Mouse (Mus musculus) myocyte (in vitro differentiated cells): ENCODE results near the gene Pdcd7. TPM values are rescaled to one million over a fixed set of nuclear protein-coding genes. Genes with fewer than 3 reads are reported as not detected.

Source experiments
- H3K27me3 ChIP-seq: one replicate; pipeline ENCODE4 v1.6.1; 2011; ENCODE audit not compliant: control insufficient read depth, insufficient read depth, insufficient read length
- H3K36me3 ChIP-seq: one replicate; pipeline ENCODE4 v1.6.1; 2011; ENCODE audit not compliant: control insufficient read depth, insufficient read depth
- H3K4me2 ChIP-seq: one replicate; pipeline ENCODE4 v1.6.1; 2011; ENCODE audit warnings: low read depth, control low read depth
- H3K4me3 ChIP-seq: one replicate; pipeline ENCODE4 v1.5.1; 2011; ENCODE audit warnings: mild to moderate bottlenecking, control low read depth, moderate library complexity
- H3K79me2 ChIP-seq: one replicate; pipeline ENCODE4 v1.6.1; 2011; ENCODE audit not compliant: control insufficient read depth, insufficient read depth
- H3ac ChIP-seq: one replicate; pipeline ENCODE4 v1.6.1; 2011; ENCODE audit not compliant: control insufficient read depth, insufficient read length
- CEBPB ChIP-seq: IDR thresholded peaks from 2 replicates; pipeline ENCODE4 v1.6.1; 2011; ENCODE audit warnings: mild to moderate bottlenecking, moderate library complexity; ENCODE audit not compliant: poor library complexity, insufficient read depth, severe bottlenecking
- E2F4 ChIP-seq: IDR thresholded peaks from one replicate; pipeline ENCODE4 v1.6.1; 2011; ENCODE audit warnings: mild to moderate bottlenecking, control low read depth, moderate library complexity; ENCODE audit not compliant: insufficient read depth
- MAX ChIP-seq: IDR thresholded peaks from one replicate; pipeline ENCODE4 v1.6.1; 2011; ENCODE audit warnings: low read depth, mild to moderate bottlenecking, control low read depth
- MYOD1 ChIP-seq, 3 experiments: IDR thresholded peaks; one replicate each; pipeline ENCODE4 v1.6.1; 2011; ENCODE audit warnings: control low read depth in 2 of 3, low read depth in 2 of 3, mild to moderate bottlenecking in 2 of 3, moderate library complexity in 1 of 3; ENCODE audit not compliant: insufficient read length in 2 of 3, control insufficient read depth in 1 of 3
- MYOG ChIP-seq, 3 experiments: IDR thresholded peaks; one replicate each; pipeline ENCODE4 v1.6.1; 2011; ENCODE audit warnings: control low read depth in 2 of 3, low read depth in 2 of 3, mild to moderate bottlenecking in 2 of 3; ENCODE audit not compliant: insufficient read length in 2 of 3, control insufficient read depth in 1 of 3, insufficient read depth in 1 of 3
- POLR2A ChIP-seq: IDR thresholded peaks from one replicate; pipeline ENCODE4 v1.6.1; 2011; ENCODE audit warnings: low read depth, mild to moderate bottlenecking, control low read depth, moderate library complexity; ENCODE audit not compliant: insufficient read length
- POLR2AphosphoS2 ChIP-seq: IDR thresholded peaks from one replicate; pipeline ENCODE4 v1.6.1; 2011; ENCODE audit warnings: low read depth, control low read depth; ENCODE audit not compliant: insufficient read length
- REST ChIP-seq: IDR thresholded peaks from one replicate; pipeline ENCODE4 v1.6.1; 2011; ENCODE audit warnings: mild to moderate bottlenecking, control low read depth, moderate library complexity; ENCODE audit not compliant: insufficient read depth, insufficient read length
- SRF ChIP-seq: IDR thresholded peaks from one replicate; pipeline ENCODE4 v1.6.1; 2011; ENCODE audit warnings: low read depth; ENCODE audit not compliant: control insufficient read depth, insufficient read length
- TCF12 ChIP-seq: IDR thresholded peaks from one replicate; pipeline ENCODE4 v1.6.1; 2011; ENCODE audit warnings: mild to moderate bottlenecking, control low read depth; ENCODE audit not compliant: poor library complexity, insufficient read depth, severe bottlenecking
- TCF3 ChIP-seq: IDR thresholded peaks from one replicate; pipeline ENCODE4 v1.6.1; 2011; ENCODE audit warnings: low read depth, control low read depth; ENCODE audit not compliant: insufficient read length
- USF1 ChIP-seq: IDR thresholded peaks from one replicate; pipeline ENCODE4 v1.6.1; 2011; ENCODE audit warnings: low read depth, mild to moderate bottlenecking, control low read depth, moderate library complexity
- polyA plus RNA-seq: library from polyadenylated mRNA; unstranded; fragments of >200 nt; fragmentation: generic; extraction: Trizol; gene quantifications from one replicate; pipeline ENCODE4 v1.2.1, GENCODE M21; 2012; ENCODE audit warnings: missing spikeins

The Pdcd7 gene
- polyA plus RNA-seq, 1 experiment, result 8.2 TPM

DNA sequence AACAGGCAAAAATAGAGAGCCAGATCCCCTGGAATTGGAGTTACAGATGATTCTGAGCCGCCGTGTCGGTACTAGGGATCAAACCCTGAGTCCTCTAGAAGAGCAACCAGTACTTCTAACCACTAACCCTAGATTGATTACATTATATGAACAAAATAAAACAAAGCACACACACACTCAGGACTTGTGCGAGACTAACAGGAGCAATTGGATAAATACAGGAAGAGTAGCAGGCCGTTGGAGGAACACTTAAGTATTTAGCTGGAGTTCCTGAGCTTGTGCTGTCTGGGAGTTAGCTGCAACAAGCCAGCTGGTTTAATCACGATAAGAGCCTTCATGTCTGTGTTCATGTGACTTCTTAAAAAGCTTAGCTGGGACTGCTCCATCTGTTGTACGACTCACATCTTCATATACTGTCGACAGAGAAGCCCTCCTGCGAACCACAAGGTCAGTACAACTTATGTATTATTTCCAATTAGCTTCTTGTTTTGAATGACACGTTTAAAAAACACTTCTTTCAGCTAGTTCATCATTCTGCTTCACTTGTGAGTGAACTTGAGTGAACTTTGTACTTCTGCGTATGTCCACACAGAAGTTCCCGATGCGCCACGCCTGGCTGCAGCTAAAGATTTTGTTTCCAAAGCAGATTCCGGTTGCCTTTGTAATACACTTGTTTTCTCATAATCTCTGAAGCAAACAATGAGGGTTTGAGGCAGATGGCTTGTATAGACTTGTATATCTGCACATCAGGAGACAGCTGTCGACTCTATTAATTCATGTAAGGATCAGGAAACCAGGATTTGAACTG, 14.9 kb downstream of the Pdcd7 start, which contains the start of gene Ubap1l:
Gene Ubap1l (plus strand): TSS at position 401 of the 808 bp plus-strand sequence.
- Histone ChIP-seq H3ac (no peak within 1 kb of the TSS), H3K36me3 (peaks cover 30% of the 10 kb centered on the region), H3K79me2 (no peaks in the 10 kb centered on the region), H3K4me2 (no peak within 1 kb of the TSS), H3K4me3 (no peak within 1 kb of the TSS), H3K27me3 (no peaks in the 10 kb centered on the region)
- TF ChIP-seq POLR2A, result no peak
- TF ChIP-seq MAX, result no peak
- no peak for TF ChIP-seq CEBPB
- no peak for TF ChIP-seq SRF
- no peak for TF ChIP-seq POLR2AphosphoS2
- no peak for TF ChIP-seq TCF12
- TF ChIP-seq MYOD1 (IDR thresholded peaks at IDR 0.05; ENCODE audit: control insufficient read depth in 1 of 3, insufficient read length in 2 of 3, low read depth in 2 of 3), result no peak
- TF ChIP-seq USF1, result no peak
- TF ChIP-seq TCF3, result no peak
- TF ChIP-seq REST, result no peak
- TF ChIP-seq MYOG (IDR thresholded peaks at IDR 0.05; ENCODE audit: control insufficient read depth in 1 of 3, insufficient read depth in 1 of 3, insufficient read length in 2 of 3, low read depth in 2 of 3), result no peak
- no peak for TF ChIP-seq E2F4

DNA sequence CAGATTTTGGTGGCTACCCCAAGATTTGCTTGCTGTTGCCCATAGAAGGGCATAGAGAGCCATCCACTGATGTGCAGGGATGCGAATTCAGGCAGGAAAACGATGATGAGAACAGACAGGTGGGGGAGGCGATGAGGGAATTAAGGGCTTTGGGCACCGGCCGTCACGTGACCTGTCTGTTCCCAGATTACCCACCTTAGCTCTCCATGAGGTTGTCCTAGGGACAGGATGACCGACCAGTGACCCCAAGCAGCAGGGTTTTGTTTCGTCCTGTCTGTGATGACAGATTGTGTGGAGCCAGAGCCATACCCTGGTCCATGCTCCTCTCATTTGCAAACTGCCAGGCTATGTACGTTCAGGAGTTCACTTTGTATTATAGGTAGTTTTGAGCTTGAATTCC, 17.8 kb downstream of the Pdcd7 start:
- H3ac ChIP-seq, result no peak overlapping the region
- H3K79me2 ChIP-seq, result no peaks in the 10 kb centered on the region
- TF ChIP-seq MYOD1 (IDR thresholded peaks at IDR 0.05; ENCODE audit: control insufficient read depth in 1 of 3, insufficient read length in 2 of 3, low read depth in 2 of 3), result no peak
- no peak for TF ChIP-seq REST
- no peak for TF ChIP-seq POLR2AphosphoS2
- TF ChIP-seq TCF3, result no peak
- TF ChIP-seq MAX, result no peak
- no peak for TF ChIP-seq E2F4
- TF ChIP-seq POLR2A, result no peak
- no peak for TF ChIP-seq MYOG (IDR thresholded peaks at IDR 0.05; ENCODE audit: control insufficient read depth in 1 of 3, insufficient read depth in 1 of 3, insufficient read length in 2 of 3, low read depth in 2 of 3)
- TF ChIP-seq SRF, result no peak
- TF ChIP-seq TCF12, result no peak
- TF ChIP-seq USF1, result no peak
- no peak for TF ChIP-seq CEBPB
- H3K36me3 ChIP-seq, result peaks cover 15% of the 10 kb centered on the region
- H3K27me3 ChIP-seq, result no peaks in the 10 kb centered on the region
- H3K4me3 ChIP-seq, result no peak overlapping the region
- no peak overlapping the region for H3K4me2 ChIP-seq

DNA sequence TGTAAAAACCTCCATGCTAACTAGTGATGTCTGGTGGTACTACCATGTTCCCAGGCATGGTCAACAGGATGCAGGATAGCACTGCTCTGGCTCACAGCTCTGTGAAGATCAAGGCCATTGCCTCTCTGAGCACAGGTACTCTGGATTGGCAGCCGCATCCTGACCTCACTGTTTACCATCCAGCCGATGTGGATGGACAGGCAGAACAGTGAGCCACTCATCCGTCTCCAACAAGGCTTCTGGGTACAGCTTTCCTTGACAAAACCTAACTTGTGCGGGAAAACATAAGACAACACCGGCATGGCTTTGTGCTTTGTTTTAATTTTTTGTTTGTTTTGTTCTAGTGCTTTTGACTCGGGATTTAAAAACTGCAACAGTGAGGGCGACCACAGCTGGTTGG, 19.8 kb downstream of the Pdcd7 start:
- no peaks in the 10 kb centered on the region for H3K79me2 ChIP-seq
- H3K36me3 ChIP-seq, result peaks cover 9% of the 10 kb centered on the region
- H3ac ChIP-seq, result no peak overlapping the region
- no peak overlapping the region for H3K4me2 ChIP-seq
- no peak overlapping the region for H3K4me3 ChIP-seq
- no peaks in the 10 kb centered on the region for H3K27me3 ChIP-seq
- TF ChIP-seq CEBPB (no peak), E2F4 (no peak), TCF12 (no peak), MYOD1 (IDR thresholded peaks at IDR 0.05; ENCODE audit: control insufficient read depth in 1 of 3, insufficient read length in 2 of 3, low read depth in 2 of 3) (no peak), POLR2A (no peak), MAX (no peak), POLR2AphosphoS2 (no peak), USF1 (no peak), MYOG (IDR thresholded peaks at IDR 0.05; ENCODE audit: control insufficient read depth in 1 of 3, insufficient read depth in 1 of 3, insufficient read length in 2 of 3, low read depth in 2 of 3) (no peak), REST (no peak), SRF (no peak), TCF3 (no peak)

DNA sequence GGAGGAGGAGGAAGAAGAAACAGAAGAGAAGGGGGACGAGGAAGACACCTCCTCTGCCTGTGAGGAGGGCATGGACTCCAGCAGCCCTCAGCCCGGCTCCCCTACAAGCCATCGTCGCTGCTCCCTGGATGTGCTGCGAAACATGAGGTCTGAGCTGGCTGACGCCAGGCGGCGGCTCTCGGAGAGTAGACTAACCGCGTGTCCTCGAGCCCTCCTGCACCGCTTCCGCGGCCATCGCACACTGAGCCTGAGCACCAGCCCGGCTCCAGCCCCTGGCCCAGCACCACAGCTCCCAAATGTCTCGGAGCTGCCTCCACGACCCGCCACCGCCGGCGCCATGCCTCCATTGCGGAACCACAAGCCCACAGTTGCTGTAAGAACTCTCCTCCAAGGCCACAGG, 25.9 kb downstream of the Pdcd7 start:
- no peak overlapping the region for H3ac ChIP-seq
- H3K4me2 ChIP-seq, result no peak overlapping the region
- no peaks in the 10 kb centered on the region for H3K36me3 ChIP-seq
- no peak overlapping the region for H3K4me3 ChIP-seq
- no peaks in the 10 kb centered on the region for H3K27me3 ChIP-seq
- TF ChIP-seq MYOG (IDR thresholded peaks at IDR 0.05; ENCODE audit: control insufficient read depth in 1 of 3, insufficient read depth in 1 of 3, insufficient read length in 2 of 3, low read depth in 2 of 3) (no peak), TCF3 (no peak), MAX (no peak), POLR2A (no peak), USF1 (no peak), POLR2AphosphoS2 (no peak)
- no peaks in the 10 kb centered on the region for H3K79me2 ChIP-seq

DNA sequence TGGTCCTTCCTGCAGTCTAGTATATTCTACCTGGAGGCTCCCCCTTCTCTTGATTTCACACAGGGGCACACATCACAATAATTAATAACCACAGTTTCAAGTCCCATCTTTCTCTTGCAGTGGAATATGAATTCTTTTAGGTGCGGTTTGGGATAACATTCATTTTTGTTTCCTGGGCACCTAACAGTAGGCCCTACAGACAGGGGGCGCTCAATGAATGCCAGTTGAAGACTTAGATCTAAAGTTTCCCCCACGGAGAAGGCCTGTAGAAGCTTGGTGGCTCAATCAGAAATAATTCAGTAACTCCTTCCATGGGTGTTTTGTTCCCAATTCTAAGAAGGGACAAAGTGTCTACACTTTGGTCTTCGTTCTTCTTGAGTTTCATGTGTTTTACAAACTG, 26.5 kb downstream of the Pdcd7 start:
- Histone ChIP-seq H3K4me2 (no peak overlapping the region), H3K36me3 (no peaks in the 10 kb centered on the region)

More for the DNA sequence above, 26.5 kb downstream of the Pdcd7 start:
- Histone ChIP-seq H3K4me3 (no peak overlapping the region), H3K79me2 (no peaks in the 10 kb centered on the region), H3ac (no peak overlapping the region), H3K27me3 (no peaks in the 10 kb centered on the region)
- TF ChIP-seq USF1 (no peak), TCF12 (no peak), POLR2AphosphoS2 (no peak), MAX (no peak), TCF3 (no peak), MYOG (IDR thresholded peaks at IDR 0.05; ENCODE audit: control insufficient read depth in 1 of 3, insufficient read depth in 1 of 3, insufficient read length in 2 of 3, low read depth in 2 of 3) (no peak), SRF (no peak), REST (no peak), E2F4 (no peak), POLR2A (no peak), CEBPB (no peak), MYOD1 (IDR thresholded peaks at IDR 0.05; ENCODE audit: control insufficient read depth in 1 of 3, insufficient read length in 2 of 3, low read depth in 2 of 3) (no peak)
